8 mouse cellular contexts compared by ENCODE assay signal in the genomic region with DNA sequence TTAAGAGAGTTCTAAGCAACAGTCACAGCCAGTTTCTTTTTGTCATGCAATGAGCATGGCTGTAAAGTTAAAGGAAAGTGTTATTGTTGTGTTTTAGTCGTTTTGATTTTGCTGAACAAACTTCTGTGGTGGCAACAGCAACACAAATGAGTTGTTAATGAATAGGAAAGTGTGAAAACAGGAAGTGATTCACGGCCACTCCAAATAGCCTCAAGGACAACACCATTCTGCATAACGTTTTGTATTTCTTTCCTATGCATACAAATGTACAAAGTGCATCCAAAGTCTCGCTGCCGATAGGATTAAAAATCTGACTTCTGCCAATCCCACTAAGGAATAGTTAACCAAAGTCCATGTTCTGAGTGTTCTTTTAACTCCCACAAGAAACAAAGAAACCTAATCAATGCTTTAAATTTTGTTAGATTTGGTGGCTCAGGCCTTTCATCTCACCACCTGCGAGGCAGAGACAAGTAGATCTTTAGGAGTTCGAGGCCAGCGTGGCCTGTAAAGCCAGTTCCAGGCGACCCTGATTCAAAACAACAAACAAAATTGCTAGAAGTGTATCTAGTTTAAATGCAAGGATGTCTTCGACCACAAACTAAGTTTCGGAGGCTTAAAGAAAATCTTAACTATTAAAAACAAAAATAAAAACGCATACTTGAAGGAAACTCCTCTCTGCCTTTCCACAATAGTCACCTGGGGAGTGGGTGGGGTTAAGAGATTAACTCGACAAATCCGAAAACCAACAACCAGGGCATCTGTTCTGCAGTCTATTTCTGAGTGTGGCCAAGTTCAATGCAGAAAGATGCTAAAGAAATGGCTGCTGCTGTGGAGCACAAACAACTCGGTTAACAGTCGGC. TPM values are rescaled to one million over a fixed set of nuclear protein-coding genes. Genes with fewer than 3 reads are reported as not detected.
DNase-seq lines count a peak whose midpoint lies in the region; ATAC-seq and TF ChIP-seq lines count a peak whose summit lies in the region.

No protein-coding gene starts in this region.

- no peak for TF ChIP-seq POLR2A in lung, adult 2 months (IDR thresholded peaks at IDR 0.05; ENCODE audit: borderline replicate concordance, extremely low read depth, low read depth, low read length)

- H3K9me3 ChIP-seq in hindbrain, embryonic 16.5 days (ENCODE audit: control insufficient read depth, low read length) = no peaks in the 10 kb centered on the region
- no peaks in the 10 kb centered on the region for H3K9me3 ChIP-seq in midbrain, embryonic 10.5 days (replicated peaks)

- no peaks in the 10 kb centered on the region for H3K4me1 ChIP-seq in lung, adult 2 months (ENCODE audit: control insufficient read depth, insufficient read depth, low read length)
- H3K4me1 ChIP-seq in hindbrain, embryonic 16.5 days (ENCODE audit: control insufficient read depth, insufficient read depth, low read depth, low read length) = peaks cover 16% of the 10 kb centered on the region
- peaks cover 7% of the 10 kb centered on the region for H3K4me1 ChIP-seq in midbrain, embryonic 10.5 days

- peak overlapping the region; percentile 82 for H3K9ac ChIP-seq in hindbrain, embryonic 16.5 days (ENCODE audit: low read depth, low read length)

- WGBS in lung, adult 2 months = 13% methylated on average over 16 of the region's 16 CpGs
- 27% methylated on average over 16 of the region's 16 CpGs for WGBS in hindbrain, embryonic 16.5 days
- WGBS in midbrain, embryonic 10.5 days = 31% methylated on average over 16 of the region's 16 CpGs

- no peak for TF ChIP-seq CTCF in lung, adult 2 months (IDR thresholded peaks at IDR 0.05; ENCODE audit: insufficient read depth, low read length)

- peak overlapping the region; percentile 66 for H3K4me2 ChIP-seq in hindbrain, embryonic 16.5 days (ENCODE audit: low read length)

- peak overlapping the region; percentile 90 for H3K27ac ChIP-seq in hindbrain, embryonic 16.5 days (ENCODE audit: low read depth, low read length)
- H3K27ac ChIP-seq in midbrain, embryonic 10.5 days (replicated peaks) = peak overlapping the region; percentile 94

- no peak for DNase-seq in lung, adult 2 months
- DNase-seq in lung, postnatal 25 days (ENCODE audit: low spot score) = no peak
- DNase-seq in embryo, embryonic 9.5 days (ENCODE audit: extremely low spot score) = peak; percentile 15
- no peak for DNase-seq in midbrain, embryonic 10.5 days (ENCODE audit: low spot score)
- no peak for DNase-seq in right cerebral cortex, postnatal 25 days
- no peak for DNase-seq in Muller cell, postnatal 12 days (ENCODE audit: inconsistent ontology term)
- no peak for DNase-seq in urinary bladder, postnatal 10 days (ENCODE audit: low spot score)

- peaks cover 15% of the 10 kb centered on the region for H3K36me3 ChIP-seq in hindbrain, embryonic 16.5 days (ENCODE audit: control insufficient read depth, insufficient read depth, low read length)
- peaks cover 27% of the 10 kb centered on the region for H3K36me3 ChIP-seq in midbrain, embryonic 10.5 days

- H3K4me3 ChIP-seq in lung, adult 2 months (replicated peaks; ENCODE audit: extremely low read depth, low read depth, low read length) = peak overlapping the region; percentile 85
- H3K4me3 ChIP-seq in hindbrain, embryonic 16.5 days (ENCODE audit: low read length) = peak overlapping the region; percentile 87
- peak overlapping the region; percentile 80 for H3K4me3 ChIP-seq in midbrain, embryonic 10.5 days

- no peaks in the 10 kb centered on the region for H3K27me3 ChIP-seq in hindbrain, embryonic 16.5 days (replicated peaks; ENCODE audit: control insufficient read depth, insufficient read depth, low read length)
- no peaks in the 10 kb centered on the region for H3K27me3 ChIP-seq in midbrain, embryonic 10.5 days (ENCODE audit: low read depth, poor library complexity, severe bottlenecking)

- no peak for ATAC-seq in hindbrain, embryonic 16.5 days

RNA-seq across cellular contexts. Expression of gene Ttc5, which starts 0.7 kb away (rescaled TPM):
- 22.4 and 32.2 TPM in 2 replicates for polyA plus RNA-seq in lung, adult 2 months (2012; rRNA removed)
- polyA plus RNA-seq in hindbrain, embryonic 16.5 days (2015; fragmentation: Nextera tagmentation; extraction: Ambion mirVana) = 121 and 123 TPM in 2 replicates
- 116 and 127 TPM in 2 replicates for polyA plus RNA-seq in midbrain, embryonic 10.5 days (2016; fragmentation: Nextera tagmentation; extraction: Ambion mirVana)

RNA-seq across cellular contexts. Expression of gene Ccnb1ip1, which starts 22.9 kb away (rescaled TPM):
- polyA plus RNA-seq in lung, adult 2 months (2012; rRNA removed) = not detected in 2 replicates
- polyA plus RNA-seq in hindbrain, embryonic 16.5 days (2015; fragmentation: Nextera tagmentation; extraction: Ambion mirVana) = not detected in 2 replicates
- not detected in 2 replicates for polyA plus RNA-seq in midbrain, embryonic 10.5 days (2016; fragmentation: Nextera tagmentation; extraction: Ambion mirVana)

RNA-seq across cellular contexts. Expression of gene Parp2, which starts 23.0 kb away (rescaled TPM):
- 9.6 and 17.4 TPM in 2 replicates for polyA plus RNA-seq in lung, adult 2 months (2012; rRNA removed)
- polyA plus RNA-seq in hindbrain, embryonic 16.5 days (2015; fragmentation: Nextera tagmentation; extraction: Ambion mirVana) = 42.7 and 43.1 TPM in 2 replicates
- 70.3 and 74.5 TPM in 2 replicates for polyA plus RNA-seq in midbrain, embryonic 10.5 days (2016; fragmentation: Nextera tagmentation; extraction: Ambion mirVana)

RNA-seq across cellular contexts. Expression of gene Olfr749, which starts 39.7 kb away (rescaled TPM):
- polyA plus RNA-seq in lung, adult 2 months (2012; rRNA removed) = not detected in 2 replicates
- not detected in 2 replicates for polyA plus RNA-seq in hindbrain, embryonic 16.5 days (2015; fragmentation: Nextera tagmentation; extraction: Ambion mirVana)
- polyA plus RNA-seq in midbrain, embryonic 10.5 days (2016; fragmentation: Nextera tagmentation; extraction: Ambion mirVana) = not detected in 2 replicates
